Mouse (Mus musculus) c-Kit-positive CD71-positive TER-119-positive erythroid progenitor cells, embryonic 14.5 days (primary cell): ENCODE measurements at regions not wholly inside any gene's neighbourhood (a gene's known extent, or its start where the extent isn't known, plus 50 kb on each side); places are given as distances from the start of the nearest gene placed in this dataset.

Experiments used
- DNase-seq: peaks from one replicate; pipeline ENCODE4 v3.0.0-alpha.2; 2013; ENCODE audit warnings: low spot score

DNA sequence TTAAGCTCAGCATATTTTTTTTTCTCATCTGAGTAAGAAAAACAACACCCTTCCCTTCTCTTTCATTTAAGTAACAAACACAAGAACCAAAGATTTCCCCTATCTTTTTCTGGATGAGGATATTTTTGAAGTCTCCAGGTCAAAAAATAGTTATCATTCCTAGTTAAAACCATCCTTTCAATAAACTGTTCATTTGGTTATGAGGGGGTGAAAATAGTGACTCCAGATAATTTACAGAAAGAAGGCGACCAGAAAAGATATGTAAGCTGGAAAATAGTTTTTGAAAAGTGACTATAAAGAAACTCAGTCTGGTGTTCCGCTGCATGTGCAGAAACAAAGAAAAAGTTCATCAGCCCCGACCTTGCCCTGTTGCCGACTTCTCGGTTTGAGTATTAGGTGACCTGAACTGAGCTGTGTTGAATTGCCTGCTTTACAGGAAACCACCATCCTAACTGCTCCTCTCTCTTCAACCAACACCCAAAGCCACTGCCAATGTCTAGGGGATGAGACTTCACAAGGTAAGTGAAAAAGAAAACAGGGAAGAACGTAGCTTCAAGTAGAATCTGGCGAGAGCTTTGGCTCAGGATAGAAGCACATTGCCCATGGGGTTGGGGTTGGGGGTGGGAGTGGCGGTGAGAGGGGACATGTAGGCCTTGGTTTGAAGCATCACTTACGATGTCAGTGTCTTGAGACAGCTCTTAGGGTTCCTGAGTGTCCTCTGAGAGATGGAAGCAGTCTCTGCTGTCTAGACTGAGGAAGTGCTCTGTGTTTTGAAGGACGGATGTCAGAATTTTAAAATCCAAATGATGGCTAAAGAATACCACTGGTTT is 104.6 kb downstream of the Ube2e3 start:
- no peak for DNase-seq

DNA sequence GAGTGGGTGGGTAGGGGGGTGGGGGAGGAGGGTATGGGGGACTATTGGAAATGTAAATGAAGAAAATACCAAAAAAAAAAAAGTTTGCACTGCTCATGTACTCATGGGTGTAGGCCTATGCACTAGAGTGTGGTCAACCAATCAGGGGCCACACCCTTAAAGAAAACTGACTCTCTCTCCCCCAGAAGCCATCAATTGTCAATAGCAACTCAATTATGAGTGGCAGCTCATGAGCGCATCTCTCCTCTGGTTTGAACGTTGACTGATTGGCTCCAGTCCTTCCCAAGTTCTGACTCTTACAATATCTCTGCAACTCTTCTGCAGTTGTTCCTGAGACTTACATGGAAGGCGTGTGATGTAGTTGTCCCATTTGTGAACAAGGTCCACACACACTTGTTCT is 105.9 kb downstream of the Ube2e3 start:
- DNase-seq, result no peak

DNA sequence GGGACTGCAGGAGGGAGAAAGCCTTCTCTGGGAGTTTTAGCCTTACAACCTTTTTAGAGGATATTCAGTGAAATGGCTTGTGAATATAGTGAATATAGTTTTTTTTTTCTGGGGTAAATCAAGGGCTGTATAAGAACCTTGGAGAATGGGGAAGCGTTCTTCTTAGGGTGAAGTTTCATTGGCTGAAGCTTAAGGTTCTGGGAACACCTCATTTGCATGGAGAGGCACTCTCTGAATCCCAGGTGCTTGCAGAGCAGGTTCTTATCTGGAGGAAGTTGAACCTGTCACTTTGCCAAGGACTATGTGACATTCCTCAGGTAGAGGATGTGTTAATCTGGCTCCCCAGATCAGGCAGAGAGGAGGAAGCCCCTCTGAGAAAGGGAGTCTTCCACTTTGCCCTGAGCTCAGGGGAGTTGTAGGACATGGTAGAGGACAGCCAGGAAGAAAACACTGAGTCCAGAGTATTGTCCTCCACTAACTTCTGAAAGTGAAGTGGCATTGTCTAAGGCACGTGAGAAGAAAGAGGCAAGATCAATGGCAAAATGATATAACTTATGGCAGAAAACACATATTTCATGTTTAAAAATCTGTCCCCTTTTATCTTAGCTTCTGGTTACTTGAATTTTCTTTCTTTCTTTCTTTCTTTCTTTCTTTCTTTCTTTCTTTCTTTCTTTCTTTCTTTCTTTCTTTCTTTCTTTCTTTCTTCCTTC is 106.9 kb downstream of the Ube2e3 start:
- no peak for DNase-seq

DNA sequence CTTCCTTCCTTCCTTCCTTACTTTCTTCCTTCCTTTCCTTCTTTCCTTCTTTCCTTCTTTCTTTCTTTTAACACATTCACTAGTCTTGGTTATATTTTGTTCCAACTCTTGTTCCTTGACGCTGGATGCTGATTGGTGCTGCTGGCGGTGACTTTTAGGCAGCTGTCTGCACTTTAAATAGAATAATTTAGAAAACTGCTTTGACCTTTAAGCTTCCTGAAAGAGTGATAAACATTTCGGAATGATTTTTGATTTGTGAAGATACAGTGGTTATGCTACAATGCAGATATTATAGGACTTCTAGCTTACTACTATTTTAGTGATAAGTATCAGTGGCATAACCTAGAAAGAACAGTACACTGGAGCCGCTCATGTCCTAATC is 107.5 kb downstream of the Ube2e3 start:
- no peak for DNase-seq

DNA sequence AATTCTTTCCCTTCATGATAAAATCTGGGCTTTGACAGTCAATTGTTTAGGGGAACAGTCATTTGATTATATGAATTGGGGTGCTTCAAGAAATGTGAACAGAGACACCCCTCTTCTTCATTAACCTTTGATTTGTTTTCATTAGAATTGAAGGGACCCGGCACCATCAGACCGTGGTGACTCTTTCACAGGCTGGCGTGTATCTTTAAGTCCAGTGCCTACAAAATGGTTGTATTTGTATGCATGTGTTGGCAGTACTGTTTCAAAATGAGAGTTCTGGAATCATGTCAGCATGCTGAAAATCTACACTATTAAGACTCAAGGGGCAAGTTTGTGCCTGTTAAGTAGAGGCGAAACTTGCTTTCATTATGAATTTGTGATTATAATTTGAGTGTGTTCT is 108.2 kb downstream of the Ube2e3 start:
- no peak for DNase-seq

DNA sequence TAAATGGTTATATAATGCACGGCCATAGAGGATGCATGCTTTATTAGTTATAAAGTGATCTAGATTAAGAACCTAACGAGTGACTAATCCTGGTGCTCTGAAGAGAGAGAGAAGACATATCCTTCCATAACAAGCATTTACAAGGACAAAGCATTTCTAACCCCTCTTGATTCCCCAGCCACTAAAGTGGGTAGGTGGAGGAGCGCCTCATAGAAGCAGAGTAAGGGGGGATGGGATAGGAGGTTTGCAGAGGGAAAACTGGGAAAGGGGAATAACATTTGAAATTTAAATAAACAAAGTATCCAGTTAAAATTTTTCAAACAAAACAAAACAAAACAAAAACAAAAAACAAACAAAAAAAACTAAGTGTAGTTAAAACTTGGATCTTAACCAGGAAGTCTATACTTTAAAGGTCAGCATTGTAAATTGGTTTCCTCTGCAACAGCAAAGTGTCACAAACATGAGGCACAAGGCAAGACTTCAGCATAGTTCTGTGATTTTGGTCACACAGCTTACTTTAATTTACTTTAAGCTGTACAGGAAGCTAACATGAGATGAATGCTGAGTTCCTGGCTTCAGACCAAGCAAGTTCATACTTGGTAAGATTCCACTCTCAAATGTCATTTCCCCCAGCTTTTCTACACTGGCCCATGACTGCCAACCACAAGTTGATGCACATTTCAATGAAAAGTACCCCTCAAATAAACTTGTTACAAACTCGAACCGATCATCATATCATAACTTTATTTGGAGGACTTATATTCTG is 109.9 kb downstream of the Ube2e3 start:
- DNase-seq, result no peak

DNA sequence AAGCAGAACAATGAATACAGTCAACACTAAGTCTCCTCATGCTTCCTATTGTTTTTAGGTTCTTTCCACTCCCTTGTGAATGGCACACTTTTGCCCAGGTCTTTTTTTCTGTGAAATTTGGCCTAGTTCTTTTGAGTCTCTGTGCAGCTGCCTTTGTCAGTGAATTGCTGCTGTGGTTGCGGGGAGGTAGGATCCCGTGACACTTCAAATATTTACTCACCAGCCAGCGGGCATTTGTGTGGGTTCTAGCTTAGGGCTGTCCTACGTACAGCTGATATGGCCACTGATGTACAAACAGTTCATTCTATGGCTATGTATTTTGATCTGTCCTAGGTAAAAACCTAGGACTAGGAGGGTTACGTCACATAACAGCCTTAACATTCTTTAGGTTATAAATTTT is 112.1 kb downstream of the Ube2e3 start:
- DNase-seq, result no peak

DNA sequence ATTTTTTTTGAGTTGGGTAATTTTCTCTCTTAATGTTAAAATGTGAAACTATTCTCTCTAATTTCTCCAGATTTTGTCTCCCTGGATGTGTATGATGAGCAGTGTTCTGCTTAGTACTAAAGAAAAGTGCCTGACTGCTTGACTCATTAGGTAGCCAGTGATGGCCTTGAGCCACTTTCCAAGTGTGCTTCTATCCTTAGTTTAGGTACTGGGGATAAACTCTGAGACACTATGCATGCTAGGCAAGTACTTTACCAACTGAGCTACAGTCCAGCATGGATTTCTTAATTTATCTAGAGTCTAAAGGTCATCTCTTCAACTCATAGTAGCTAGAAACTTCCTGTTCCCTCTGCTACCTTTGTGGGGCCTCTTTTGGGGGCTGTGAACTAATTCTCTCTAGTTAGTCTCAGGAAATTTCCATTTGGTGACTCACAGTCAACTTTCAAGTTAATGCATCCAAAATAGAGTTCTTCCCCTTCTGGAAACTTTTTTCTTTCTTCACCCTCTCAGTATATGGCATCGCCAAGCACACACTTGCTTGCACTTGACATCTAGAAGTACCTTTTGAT is 112.8 kb downstream of the Ube2e3 start:
- no peak for DNase-seq

DNA sequence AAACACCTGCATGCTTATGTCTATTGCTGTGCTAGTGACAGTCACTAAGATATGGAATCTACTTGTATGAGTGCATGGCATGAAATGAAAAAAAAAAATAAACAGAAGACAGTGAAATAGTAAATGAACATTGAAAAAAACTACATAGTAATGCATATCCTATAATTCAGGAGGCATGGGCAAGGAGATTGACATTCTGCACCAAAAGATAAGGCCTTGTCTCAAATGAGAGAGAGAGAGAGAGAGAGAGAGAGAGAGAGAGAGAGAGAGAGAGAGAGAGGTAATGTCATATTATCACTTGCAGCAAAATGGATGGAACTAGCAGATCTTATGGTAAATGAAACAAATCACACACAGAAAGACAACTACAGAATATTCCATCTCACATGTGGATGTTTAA is 115.4 kb downstream of the Ube2e3 start:
- DNase-seq, result peak; percentile 40

DNA sequence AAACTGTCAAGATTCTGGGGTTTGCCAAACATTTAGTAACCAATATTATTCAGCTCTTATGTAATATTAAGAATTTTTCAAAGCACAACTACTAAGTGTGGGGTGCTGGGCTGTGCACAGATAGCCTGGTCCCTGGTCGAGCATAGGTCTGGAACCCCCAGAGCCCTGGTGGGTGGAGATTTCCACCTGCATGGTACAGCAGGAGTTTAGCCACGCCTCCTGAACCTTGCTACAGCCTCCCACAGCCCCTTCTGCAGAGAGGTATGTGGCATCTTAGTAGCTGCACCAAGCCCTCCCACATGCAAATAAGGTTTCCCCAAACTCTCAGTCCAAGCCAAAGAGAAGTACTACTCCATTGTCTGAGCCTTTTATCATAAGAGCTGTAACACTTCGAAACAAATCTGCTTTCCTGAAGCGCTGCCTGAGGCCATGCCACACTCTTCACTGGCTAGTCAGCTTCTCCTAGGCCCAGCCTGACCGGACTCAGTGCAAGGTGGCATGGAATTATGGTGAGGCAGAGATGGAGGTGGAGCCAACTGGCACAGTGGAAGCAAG is 116.1 kb downstream of the Ube2e3 start:
- DNase-seq, result no peak

DNA sequence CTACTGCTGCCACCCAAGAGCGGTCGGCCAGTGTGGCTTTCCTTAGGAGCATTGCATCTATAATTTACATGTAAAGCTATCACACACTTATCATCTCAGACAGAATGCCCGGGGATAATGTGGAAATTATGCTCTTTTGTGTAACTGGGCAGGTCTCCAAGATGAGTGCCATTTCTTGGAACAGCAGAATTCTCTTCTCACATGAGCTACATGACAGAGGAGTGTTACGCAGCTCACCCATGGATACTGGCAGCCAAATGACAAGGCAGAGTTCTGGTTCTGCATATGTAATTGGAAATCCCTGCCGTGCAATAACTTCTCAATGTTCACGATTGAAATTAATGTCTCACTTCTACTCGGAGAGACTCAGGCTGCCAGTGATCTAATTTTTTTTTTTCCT is 119.1 kb downstream of the Ube2e3 start:
- DNase-seq, result no peak

DNA sequence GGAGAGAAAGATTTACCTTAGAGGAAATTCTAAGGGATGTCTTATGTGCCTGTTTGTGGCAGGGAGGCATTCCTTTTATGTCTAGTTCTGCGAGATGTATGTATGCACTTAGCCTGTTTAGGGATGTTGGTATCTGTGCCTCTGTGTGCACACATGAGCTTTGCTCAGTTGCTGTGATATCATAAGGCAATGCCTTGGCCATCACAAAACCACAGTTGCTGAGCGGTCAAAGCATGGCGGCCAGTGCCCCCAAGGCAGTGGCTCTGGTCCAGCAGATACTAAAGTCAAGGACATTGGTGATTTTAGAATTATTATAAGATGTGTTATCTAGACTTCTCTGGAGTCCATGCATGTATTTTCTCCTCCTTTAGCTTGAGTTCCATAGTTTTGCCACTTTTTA is 119.5 kb downstream of the Ube2e3 start:
- no peak for DNase-seq

DNA sequence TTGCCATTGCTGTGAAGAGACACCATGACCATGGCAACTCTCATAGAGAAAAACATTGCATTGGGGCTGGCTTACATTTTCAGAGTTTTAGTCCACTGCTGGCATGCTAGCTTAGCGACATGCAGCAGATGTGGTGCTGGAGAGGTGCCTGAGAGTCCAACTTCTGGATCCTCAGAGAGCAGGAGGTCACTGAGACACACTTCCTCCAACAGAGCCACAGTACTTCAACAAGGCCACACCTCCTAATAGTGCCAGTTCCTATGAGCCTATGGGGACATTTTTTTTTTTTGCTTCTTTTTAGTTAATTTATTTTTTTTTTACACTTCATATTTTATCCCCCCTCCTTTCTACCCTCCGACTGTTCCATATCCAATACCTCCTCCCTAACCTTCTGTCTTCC is 120.3 kb downstream of the Ube2e3 start:
- DNase-seq, result no peak

DNA sequence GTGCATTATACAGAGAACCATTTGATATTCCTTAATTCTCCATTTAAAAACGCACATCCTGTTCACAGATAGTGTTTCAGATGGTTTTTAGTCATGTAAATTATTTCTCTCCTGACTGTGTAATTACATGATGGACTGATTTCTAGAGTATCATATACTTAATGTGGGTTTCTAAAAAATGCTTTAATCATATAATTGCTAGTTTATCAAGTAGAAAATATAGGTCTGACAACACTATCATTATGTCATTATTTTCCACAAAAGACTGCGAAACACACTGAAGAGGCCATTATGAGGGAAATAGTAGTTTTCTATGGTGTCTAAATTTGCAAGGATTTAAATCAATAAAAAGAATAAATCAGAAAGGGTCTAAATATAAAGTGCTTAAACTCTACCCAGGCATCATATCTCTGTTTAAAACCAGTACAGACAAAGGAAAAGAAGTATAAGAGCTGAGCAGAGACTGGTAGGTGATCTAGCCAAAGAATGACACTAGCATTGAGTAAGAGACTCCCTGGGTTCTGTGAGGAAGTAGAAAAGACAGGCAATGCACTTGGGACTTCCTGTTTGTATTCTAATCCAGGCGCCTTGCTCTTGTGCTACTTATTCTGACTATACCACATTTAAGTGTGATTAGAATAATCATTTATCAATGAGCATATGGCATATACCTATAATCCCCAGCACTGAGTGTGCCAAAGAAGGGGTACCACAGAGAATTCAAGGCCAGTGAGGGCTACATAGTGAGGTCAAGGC is 127.1 kb downstream of the Ube2e3 start:
- DNase-seq, result no peak

DNA sequence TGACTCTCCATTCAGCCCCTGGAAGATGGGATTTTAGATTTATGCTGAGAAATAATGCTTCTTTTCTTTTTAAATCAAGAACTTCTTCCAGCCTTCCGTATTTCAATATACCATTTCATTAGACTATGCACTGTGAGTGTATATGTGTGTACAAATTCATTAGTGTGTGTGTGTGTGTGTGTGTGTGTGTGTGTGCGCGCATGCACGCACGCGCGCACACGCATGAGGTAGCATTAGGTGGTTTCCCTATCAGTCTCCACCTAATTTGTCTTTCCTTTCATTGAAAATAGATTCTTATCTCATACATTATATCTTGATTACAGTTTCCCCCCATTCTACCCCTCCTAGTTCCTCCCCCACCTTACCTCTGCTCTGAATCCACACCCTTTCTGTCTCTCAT is 130.7 kb downstream of the Ube2e3 start:
- DNase-seq, result no peak

DNA sequence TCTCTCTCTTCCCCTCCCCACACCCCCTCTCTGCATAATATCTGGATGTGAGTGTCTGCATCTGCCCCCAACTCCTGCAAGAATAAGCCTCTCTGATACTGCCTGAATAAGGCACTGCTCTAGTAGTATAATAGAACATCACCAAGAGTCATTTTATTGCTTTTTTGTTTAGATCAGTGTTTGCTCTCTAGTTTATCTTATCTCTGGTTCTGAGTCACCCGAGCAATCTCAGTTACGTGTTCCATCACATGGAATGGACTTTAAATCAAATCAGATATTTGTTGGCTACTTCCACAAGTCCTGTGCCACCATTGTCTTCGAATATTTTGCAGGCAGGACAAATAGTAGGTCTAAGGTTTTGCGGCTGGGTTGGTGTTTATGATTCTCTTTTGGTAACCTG is 131.5 kb downstream of the Ube2e3 start:
- no peak for DNase-seq

DNA sequence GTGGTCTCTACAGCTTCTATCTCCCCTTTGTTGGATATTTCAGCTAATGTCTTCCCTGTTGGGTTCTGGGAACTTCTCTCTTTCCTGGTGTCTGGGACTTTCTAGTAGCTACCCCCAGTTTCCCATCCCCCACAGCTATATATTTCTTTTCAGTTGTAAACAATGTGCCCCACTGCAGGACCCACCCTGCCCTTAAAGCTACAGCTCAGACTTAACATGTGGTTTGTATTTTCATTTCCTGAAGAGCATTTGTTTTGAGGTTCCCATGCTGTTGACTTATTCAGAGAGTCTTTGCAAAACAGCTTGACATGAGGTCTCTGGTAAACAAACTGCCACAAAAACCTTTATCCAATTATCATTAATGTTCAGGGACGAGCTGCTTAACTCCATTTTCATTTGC is 136.9 kb downstream of the Ube2e3 start:
- no peak for DNase-seq

DNA sequence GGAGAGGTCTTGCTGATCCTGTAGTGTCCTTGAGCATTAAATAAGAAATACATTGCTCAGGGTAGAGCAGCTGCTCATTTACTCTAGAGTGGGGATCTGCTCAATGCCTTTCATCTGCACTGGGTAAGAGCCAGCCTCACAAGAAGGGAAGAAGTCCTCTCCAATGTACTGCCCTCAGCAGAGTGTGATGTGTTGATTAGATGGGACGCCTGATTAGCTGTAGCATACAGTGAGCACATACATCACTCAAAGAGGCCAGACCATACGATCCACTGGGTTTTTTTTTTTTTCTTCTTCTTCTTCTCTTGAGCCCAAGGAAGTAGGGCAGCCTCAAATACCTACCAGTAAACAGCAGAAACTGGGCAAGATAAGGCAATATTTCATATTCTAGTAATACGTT is 140.7 kb downstream of the Ube2e3 start:
- DNase-seq, result no peak

DNA sequence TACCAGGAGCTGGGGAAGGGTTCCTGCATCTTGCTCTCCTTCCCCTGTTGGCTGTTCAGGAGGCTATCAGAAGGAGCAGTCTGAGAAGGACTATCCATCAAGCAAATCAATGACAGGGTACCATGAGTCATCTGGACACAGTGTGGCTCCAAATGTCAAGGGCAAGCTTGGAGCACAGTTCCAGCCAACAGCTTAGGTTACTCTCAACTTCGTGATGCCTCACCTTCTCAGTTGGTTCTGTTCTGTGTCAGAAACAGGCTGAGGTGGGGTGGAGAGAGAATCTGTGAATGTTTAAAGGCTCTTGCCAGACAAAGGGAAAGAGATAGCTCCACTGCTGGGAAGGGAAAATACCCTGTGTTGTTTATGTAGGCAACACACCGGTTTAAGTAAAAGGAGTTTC is 141.9 kb downstream of the Ube2e3 start:
- DNase-seq, result no peak

DNA sequence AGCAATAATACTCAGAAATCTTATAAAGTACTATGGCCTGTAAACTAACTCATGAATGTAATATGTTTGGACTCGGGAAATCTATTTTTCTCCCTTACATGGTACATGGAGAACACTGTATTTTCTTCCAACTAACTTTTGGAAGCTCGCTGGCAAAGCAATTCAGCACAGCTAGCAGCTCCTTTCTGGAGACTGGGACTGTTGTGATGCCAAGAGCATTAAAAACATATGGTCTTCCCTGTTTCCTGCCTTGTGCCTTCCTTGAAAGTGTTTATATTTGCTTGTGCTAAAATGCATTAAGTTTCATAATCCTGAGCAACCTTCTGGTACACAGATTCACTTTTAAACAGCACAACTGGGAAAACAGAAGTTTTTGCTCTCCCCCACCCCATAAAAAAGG is 142.3 kb downstream of the Ube2e3 start:
- DNase-seq, result no peak

DNA sequence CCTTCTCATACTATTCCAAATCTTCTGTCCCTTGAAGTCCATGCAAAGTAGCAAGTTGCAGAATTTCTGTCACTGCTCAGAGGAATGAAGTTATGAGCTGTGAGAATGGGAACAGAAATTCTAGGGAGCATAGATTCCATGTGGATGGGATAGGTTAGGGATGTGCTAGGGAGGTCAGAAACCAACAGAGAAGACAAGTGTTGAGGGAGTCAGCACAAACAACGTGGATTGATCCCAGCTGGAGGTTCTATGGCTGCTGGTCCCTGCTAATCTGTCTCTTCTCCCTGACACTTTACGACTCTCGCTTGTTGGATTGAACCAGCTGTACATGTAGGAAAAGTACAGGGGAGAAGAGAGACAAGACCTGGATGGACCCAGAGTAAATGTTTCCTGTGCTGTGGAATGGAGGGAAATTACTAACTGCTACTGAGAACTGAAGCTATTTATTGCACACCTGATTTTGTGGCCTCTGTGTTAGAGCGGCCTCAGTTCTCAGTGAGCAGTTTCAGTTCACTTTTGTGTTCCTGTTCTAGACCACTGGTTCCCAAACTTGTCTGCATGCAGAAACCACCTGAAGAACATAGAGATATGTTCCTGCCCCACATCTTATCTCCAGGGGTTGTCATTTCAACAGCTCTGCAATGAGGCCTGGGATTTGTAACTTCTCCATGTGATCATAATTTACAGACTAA is 151.0 kb downstream of the Ube2e3 start:
- no peak for DNase-seq
